Mouse (Mus musculus) hindbrain, postnatal 0 days (tissue): Measurements from ENCODE around the gene E330009J07Rik. TPM values are rescaled to one million over a fixed set of nuclear protein-coding genes. Genes with fewer than 3 reads are reported as not detected.

ENCODE experiments used
- ATAC-seq: fragments of 200-750 bp; cut with Nextera tagmentation; 2 replicates; pipeline ENCODE4 v1.8.0; 2017; ENCODE audit warnings: mild to moderate bottlenecking, moderate TSS enrichment, moderate library complexity
- DNase-seq: peaks from one replicate; pipeline ENCODE4 v3.0.0-alpha.2; 2015; ENCODE audit warnings: low spot score
- H3K27ac ChIP-seq: fragments of 300-500 bp; sonication (generic); 2 replicates; pipeline ENCODE4 v1.5.1; 2014; ENCODE audit warnings: mild to moderate bottlenecking
- H3K27me3 ChIP-seq: fragments of 300-500 bp; sonication (generic); 2 replicates; pipeline ENCODE4 v1.6.1; 2014; ENCODE audit warnings: low read length, mixed read lengths; ENCODE audit not compliant: insufficient read depth
- H3K36me3 ChIP-seq: fragments of 300-500 bp; sonication (generic); 2 replicates; pipeline ENCODE4 v1.6.1; 2014; ENCODE audit warnings: low read length, mixed read lengths; ENCODE audit not compliant: insufficient read depth
- H3K4me1 ChIP-seq: fragments of 300-500 bp; sonication (generic); 2 replicates; pipeline ENCODE4 v1.6.1; 2014; ENCODE audit warnings: antibody characterized with exemption, low read length, mixed read lengths; ENCODE audit not compliant: insufficient read depth
- H3K4me2 ChIP-seq: fragments of 300-500 bp; sonication (generic); 2 replicates; pipeline ENCODE4 v1.6.1; 2014; ENCODE audit warnings: low read depth, mild to moderate bottlenecking, low read length, moderate library complexity, mixed read lengths
- H3K4me3 ChIP-seq: fragments of 300-500 bp; sonication (generic); 2 replicates; pipeline ENCODE4 v1.5.1; 2014; ENCODE audit warnings: low read length
- H3K9ac ChIP-seq: fragments of 300-500 bp; sonication (generic); replicated peaks from 2 replicates; pipeline ENCODE4 v1.6.1; 2014; ENCODE audit warnings: mild to moderate bottlenecking, low read length, moderate library complexity, mixed read lengths
- H3K9me3 ChIP-seq: fragments of 300-500 bp; sonication (generic); 2 replicates; pipeline ENCODE4 v1.6.1; 2016; ENCODE audit warnings: low read length, mixed read lengths
- CTCF ChIP-seq: IDR thresholded peaks from 2 replicates; pipeline ENCODE4 v1.5.1; 2016; ENCODE audit warnings: antibody characterized with exemption, control low read depth, low read depth
- WGBS: fragments of 180-500 bp; shearing (Covaris S2); extraction: QIAGEN DNeasy Blood & Tissue Kit; methylation state at CpG from one replicate; pipeline ENCODE4 v1.1.7; 2014; 5-methylcytosine and 5-hydroxymethylcytosine counted together
- polyA plus RNA-seq: library from polyadenylated mRNA; unstranded; fragments of >200 nt; fragmentation: Nextera tagmentation; extraction: Ambion mirVana; gene quantifications from 2 replicates; pipeline ENCODE4 v1.2.1, GENCODE M21; 2015
- total RNA-seq: library from RNA; depleted of rRNA; stranded (reverse); fragments of >200 nt; gene quantifications from 2 replicates; pipeline ENCODE4 v1.2.3, GENCODE M21; 2014; rRNA removed

E330009J07Rik gene
- total RNA-seq (28.0 and 29.1 TPM in 2 replicates), polyA plus RNA-seq (9.9 and 12.8 TPM in 2 replicates)

- H3K4me2 ChIP-seq: peak within 1 kb of the TSS; percentile 79
- H3K36me3 ChIP-seq: no peaks in the 10 kb centered on the region
- under 1% methylated on average over 33 of the region's 38 CpGs for WGBS
- H3K27me3 ChIP-seq: no peaks in the 10 kb centered on the region
- H3K9me3 ChIP-seq: no peaks in the 10 kb centered on the region
- peak within 1 kb of the TSS; percentile 88 for H3K4me3 ChIP-seq
- DNase-seq (peak; percentile 82), ATAC-seq (peak; percentile 87)
- TF ChIP-seq CTCF: no peak
- H3K27ac ChIP-seq: peak within 1 kb of the TSS; percentile 88
- H3K9ac ChIP-seq: peak within 1 kb of the TSS; percentile 92
- 0 out of 2 replicates have a peak, but pooled peaks cover 4% of the 10 kb centered on the region for H3K4me1 ChIP-seq
Observed at GRCm38 (mm10) chr6:40436047-40436483, at the start of gene E330009J07Rik. Gene E330009J07Rik, minus strand, starts transcription at chr6:40436135.

GRCm38 (mm10) chr6:40482318-40482717 is 46.4 kb upstream of the E330009J07Rik start:
- H3K4me1 ChIP-seq: no peaks in the 10 kb centered on the region
- no peak for ATAC-seq
- H3K27me3 ChIP-seq: no peaks in the 10 kb centered on the region
- DNase-seq: no peak
- no peaks in the 10 kb centered on the region for H3K9me3 ChIP-seq
- no peak overlapping the region for H3K4me2 ChIP-seq
- H3K36me3 ChIP-seq: peaks cover 39% of the 10 kb centered on the region
- no peak overlapping the region for H3K27ac ChIP-seq
- no peak overlapping the region for H3K4me3 ChIP-seq
- no peak overlapping the region for H3K9ac ChIP-seq
- 92% methylated on average over 5 of the region's 5 CpGs for WGBS
- TF ChIP-seq CTCF: no peak

- H3K4me2 ChIP-seq: no peak overlapping the region
- no peak overlapping the region for H3K4me3 ChIP-seq
- 85% methylated on average over 1 of the region's 1 CpGs for WGBS
- ATAC-seq (no peak), DNase-seq (peak; percentile 73)
- no peaks in the 10 kb centered on the region for H3K4me1 ChIP-seq
- no peak overlapping the region for H3K27ac ChIP-seq
- no peaks in the 10 kb centered on the region for H3K27me3 ChIP-seq
- no peaks in the 10 kb centered on the region for H3K9me3 ChIP-seq
- TF ChIP-seq CTCF: peak; percentile 45
- no peak overlapping the region for H3K9ac ChIP-seq
- peaks cover 59% of the 10 kb centered on the region for H3K36me3 ChIP-seq
Observed at GRCm38 (mm10) chr6:40479705-40480104, 43.8 kb upstream of the E330009J07Rik start.

- Histone ChIP-seq H3K9me3 (no peaks in the 10 kb centered on the region), H3K4me3 (no peak overlapping the region), H3K9ac (no peak overlapping the region), H3K27me3 (no peaks in the 10 kb centered on the region), H3K27ac (no peak overlapping the region), H3K4me1 (no peaks in the 10 kb centered on the region), H3K4me2 (no peak overlapping the region), H3K36me3 (peaks cover 34% of the 10 kb centered on the region)
- DNase-seq (no peak), ATAC-seq (no peak)
- 91% methylated on average over 4 of the region's 4 CpGs for WGBS
- no peak for TF ChIP-seq CTCF
Observed at GRCm38 (mm10) chr6:40476132-40476531, 40.2 kb upstream of the E330009J07Rik start.

- Histone ChIP-seq H3K36me3 (peaks cover 16% of the 10 kb centered on the region; the same call in 1 of the 2 replicates), H3K4me3 (peak overlapping the region; percentile 84), H3K27ac (peak overlapping the region; percentile 94), H3K4me1 (no peaks in the 10 kb centered on the region), H3K9me3 (no peaks in the 10 kb centered on the region), H3K27me3 (no peaks in the 10 kb centered on the region), H3K4me2 (peak overlapping the region; percentile 81), H3K9ac (peak overlapping the region; percentile 90)
- 0% methylated on average over 7 of the region's 7 CpGs for WGBS
- ATAC-seq (no peak), DNase-seq (peak; percentile 23)
- TF ChIP-seq CTCF: no peak
Observed at GRCm38 (mm10) chr6:40471720-40472010, 35.7 kb upstream of the E330009J07Rik start.

GRCm38 (mm10) chr6:40470916-40471719 is 35.2 kb upstream of the E330009J07Rik start, which contains the start of gene Ssbp1:
Gene Ssbp1, plus strand, starts transcription at chr6:40471352.
- H3K27me3 ChIP-seq: no peaks in the 10 kb centered on the region
- ATAC-seq (peak; percentile 98), DNase-seq (peak; percentile 98)
- peaks cover 14% of the 10 kb centered on the region; the same call in 1 of the 2 replicates for H3K36me3 ChIP-seq
- no peaks in the 10 kb centered on the region for H3K4me1 ChIP-seq
- peak within 1 kb of the TSS; percentile 94 for H3K27ac ChIP-seq
- under 1% methylated on average over 54 of the region's 54 CpGs for WGBS
- peak within 1 kb of the TSS; percentile 84 for H3K4me3 ChIP-seq
- peak within 1 kb of the TSS; percentile 90 for H3K9ac ChIP-seq
- peak; percentile 39; the same call in 1 of the 2 replicates for TF ChIP-seq CTCF
- peak within 1 kb of the TSS; percentile 81 for H3K4me2 ChIP-seq
- no peaks in the 10 kb centered on the region for H3K9me3 ChIP-seq

GRCm38 (mm10) chr6:40465710-40466109 is 29.8 kb upstream of the E330009J07Rik start:
- no peaks in the 10 kb centered on the region for H3K27me3 ChIP-seq
- H3K4me1 ChIP-seq: no peaks in the 10 kb centered on the region
- DNase-seq (no peak), ATAC-seq (no peak)
- no peak overlapping the region for H3K27ac ChIP-seq
- no peaks in the 10 kb centered on the region for H3K9me3 ChIP-seq
- no peak overlapping the region for H3K9ac ChIP-seq
- H3K4me3 ChIP-seq: no peak overlapping the region
- no peak overlapping the region for H3K4me2 ChIP-seq
- TF ChIP-seq CTCF: peak; percentile 40
- no peaks in the 10 kb centered on the region for H3K36me3 ChIP-seq
- WGBS: 44% methylated on average over 6 of the region's 6 CpGs
